Mouse (Mus musculus) induced T-regulatory cell, adult 2 months (primary cell): ENCODE results near the gene Lta.

Source experiments
- DNase-seq: peaks from one replicate; pipeline ENCODE4 v3.0.0-alpha.2; 2012; ENCODE audit warnings: low read depth

Gene Lta

DNA sequence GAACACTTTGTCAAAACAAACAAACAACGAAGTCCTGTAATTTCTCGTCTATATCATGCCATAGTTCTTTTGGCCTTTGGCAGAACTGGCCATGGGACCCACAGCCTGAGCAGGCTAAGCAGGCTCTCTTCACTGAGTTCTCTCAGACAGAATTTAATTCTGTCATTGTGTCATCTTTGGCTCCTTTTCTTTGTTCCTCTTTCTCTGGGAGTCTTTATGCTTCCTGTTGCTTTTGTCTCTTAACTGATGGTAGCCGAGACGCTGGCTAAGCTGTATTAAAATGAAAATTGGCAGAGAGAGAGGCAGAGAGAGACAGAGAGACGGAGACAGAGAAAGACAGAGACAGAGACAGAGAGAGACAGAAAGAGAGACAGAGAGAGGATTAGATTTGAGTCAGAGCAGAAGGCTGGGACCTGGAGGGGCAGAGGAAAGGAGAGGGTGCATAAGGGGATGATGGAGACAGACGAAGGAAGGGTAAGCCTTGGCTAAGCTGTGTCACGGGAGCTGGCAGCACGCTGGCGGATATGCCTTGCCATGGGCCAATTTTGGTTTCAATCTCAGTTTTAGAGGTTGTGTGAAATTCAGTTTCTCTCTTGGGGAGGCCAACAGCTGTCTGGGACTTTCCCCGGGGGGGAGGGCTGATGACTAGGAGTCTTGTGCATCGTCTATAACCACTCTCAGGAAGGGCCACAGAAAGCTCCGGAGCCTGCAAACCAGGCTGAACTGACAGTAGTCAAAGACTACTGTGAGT is 4.8 kb upstream of the Lta start:
- DNase-seq: peak; percentile 96

DNA sequence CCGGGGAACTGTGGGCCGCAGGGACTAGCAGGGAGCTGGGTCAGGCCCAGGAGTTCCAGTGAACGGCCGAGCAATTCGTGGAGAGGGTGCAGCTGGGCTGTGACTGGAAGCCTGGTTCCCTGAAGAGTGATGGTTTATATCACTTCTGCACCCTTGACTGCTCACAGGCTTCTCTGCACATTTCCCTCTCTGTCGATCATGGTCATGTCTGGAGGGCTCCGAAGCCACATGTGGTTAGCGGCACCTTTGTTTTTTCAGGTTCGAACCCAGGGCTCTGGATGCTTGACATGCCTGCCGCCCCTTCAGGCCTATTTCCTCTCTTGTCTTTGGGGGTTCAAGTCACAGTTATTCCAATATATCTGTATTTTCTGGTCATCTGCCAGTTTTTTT is 224 bp upstream of the Lta start:
- DNase-seq: no peak

DNA sequence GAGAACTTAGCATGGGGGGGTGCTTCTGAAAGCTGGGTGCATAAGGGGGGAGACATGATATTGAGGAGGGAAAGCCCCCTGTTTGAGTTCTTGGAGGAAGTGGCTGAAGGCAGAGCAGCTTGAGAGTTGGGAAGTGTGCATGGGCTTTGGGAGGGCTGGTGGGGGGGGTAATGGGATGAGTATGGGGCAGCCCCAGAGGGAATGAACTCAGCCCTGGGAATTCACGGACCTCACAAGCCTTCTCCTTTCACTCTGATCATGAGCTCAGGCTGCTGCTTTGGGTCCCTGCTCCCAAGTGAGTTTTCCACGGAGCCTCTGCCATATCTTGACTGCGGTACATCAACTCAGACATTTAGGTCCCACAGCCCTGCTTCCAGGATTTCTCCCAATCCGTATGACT is 2.7 kb downstream of the Lta start:
- DNase-seq: no peak

DNA sequence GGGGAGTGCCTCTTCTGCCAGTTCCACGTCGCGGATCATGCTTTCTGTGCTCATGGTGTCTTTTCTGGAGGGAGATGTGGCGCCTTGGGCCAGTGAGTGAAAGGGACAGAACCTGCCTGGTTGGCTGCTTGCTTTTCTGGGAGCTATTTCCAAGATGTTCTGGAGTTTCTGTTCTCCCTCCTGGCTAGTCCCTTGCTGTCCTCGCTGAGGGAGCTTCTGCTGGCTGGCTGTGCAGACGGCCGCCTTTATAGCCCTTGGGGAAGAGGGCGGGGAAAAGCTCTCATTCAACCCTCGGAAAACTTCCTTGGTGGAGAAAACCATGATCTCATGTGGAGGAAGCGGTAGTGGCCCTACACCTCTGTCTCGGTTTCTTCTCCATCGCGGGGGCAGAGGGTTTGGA is 3.4 kb downstream of the Lta start, which contains the start of gene Tnf:
Gene Tnf (minus strand): TSS at position 221 of the 400 bp plus-strand sequence.
- DNase-seq: peak; percentile 90

DNA sequence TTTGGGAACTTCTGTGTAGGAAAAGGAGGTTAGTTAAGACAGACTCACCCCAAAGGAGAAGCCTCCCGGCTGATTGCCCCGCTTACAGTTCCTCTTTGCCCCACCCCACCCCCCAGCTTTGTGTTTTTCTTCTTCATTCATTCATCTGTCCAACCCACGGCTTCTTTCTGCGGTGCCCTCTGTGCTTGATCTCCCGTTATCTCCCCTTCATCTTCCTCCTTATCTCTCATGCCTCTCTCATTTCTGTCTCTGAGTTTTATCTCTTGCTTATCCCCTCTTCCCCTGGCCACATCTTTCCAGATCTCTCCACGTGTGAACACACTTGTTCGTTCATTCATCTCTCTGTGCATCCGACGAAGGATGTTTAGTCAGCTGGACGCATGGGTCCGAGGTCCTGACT is 4.0 kb downstream of the Lta start:
- peak; percentile 78 for DNase-seq

DNA sequence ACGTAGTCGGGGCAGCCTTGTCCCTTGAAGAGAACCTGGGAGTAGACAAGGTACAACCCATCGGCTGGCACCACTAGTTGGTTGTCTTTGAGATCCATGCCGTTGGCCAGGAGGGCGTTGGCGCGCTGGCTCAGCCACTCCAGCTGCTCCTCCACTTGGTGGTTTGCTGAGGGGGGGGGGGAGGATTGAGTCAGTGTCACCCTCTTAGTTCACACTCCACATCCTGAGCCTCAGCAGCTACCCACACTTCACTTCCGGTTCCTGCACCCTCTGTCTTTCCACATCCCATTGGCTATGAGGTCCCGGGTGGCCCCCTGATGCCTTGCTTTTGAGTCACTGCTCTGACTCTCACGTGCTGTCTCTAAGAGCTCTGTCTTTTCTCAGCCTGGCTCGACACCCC is 4.8 kb downstream of the Lta start:
- peak; percentile 95 for DNase-seq

DNA sequence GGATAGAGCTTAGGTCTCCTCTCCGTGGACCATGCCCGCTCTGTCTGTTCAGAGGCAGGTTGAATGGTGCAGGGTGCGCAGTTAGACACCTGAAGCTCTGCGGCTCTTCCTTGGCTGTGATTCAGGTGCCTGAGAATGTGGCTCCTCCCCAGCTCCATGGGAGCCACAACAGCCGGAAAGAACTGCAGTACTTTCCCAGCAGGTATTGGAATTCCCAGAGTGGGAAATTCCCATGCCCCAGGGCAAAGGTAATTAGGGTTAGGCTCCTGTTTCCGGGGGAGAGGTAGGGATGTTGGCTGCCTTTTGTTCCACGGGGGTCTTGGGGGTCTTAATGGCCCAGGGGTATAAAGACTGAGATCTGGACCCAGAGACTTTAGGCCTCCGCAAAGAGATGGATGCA is 6.2 kb downstream of the Lta start:
- DNase-seq: peak; percentile 48

DNA sequence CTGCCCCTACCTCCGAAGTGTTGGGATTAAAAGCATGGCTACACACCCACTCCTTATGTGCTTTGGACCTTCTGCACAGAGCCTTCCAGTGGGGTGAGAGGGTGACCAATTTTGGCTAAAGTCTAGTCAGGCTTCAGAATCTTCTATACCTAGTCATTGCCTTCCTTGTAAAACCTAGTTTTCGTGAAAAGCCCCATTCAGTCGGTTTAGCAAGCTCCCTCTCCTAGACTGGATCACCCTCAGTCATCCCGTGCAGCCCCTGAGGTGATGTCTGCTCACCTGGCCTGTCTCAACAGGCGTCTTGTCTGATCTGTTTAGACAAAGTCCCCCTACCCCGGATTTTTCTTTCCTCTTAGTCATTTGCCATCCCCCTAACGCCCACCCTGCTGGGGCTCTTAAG is 7.1 kb downstream of the Lta start:
- DNase-seq: peak; percentile 56

DNA sequence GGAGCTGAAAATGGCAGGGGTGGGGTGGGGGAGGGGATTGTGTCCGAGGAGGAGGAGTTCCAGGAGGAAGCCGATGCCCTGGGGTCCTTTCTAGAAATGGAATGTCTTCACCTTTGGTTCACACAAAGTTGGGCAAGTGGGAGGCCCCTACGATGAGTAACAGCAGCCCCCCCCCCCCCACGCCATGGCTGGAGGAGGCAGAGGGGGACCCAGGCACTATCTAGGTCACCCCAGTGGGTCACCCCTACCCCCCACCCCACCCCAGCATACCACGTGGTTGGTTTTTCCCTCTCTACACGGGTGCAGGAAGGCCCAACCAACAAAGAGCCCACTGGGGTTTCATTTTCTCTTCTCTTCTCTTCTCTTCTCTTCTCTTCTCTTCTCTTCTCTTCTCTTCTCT is 8.0 kb downstream of the Lta start:
- DNase-seq: peak; percentile 83

DNA sequence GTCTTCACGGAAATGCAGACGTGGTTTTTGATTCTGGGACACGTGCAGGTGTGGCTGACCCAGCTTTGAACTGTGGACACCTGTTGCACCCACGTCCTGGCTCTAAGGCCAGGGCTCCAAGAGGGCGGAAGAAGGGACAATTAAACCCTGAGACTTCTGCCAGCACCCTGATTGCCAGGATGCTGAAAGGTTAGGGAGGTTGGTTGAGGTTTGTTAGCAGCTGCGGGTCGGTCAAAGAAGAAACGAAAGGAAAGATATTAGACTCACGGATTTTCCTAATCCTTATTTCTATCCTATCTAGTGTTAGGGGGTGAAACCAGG is 8.9 kb downstream of the Lta start:
- DNase-seq: peak; percentile 69

DNA sequence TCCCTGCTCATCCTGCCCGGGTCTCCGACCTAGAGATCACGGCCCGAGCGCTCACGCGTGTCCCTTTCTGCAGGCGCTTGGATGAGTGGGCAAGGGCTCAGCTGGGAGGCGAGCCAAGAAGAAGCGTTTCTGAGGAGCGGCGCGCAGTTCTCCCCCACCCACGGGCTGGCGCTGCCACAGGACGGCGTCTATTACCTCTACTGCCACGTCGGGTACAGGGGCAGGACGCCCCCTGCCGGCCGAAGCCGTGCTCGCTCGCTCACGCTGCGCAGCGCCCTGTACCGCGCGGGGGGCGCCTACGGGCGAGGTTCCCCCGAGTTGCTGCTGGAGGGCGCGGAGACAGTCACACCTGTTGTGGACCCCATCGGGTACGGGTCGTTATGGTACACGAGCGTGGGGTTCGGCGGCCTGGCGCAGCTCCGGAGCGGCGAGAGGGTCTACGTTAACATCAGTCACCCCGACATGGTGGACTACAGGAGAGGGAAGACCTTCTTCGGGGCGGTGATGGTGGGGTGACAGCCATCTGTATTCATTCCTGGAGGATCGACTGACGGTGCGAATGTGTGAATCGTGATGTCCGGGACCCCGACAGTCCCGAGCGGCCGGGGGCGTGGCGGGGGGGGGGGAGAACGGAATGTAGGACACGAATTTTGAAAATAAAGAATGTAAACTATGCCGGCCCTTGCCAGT is 9.4 kb downstream of the Lta start:
- peak; percentile 93 for DNase-seq

DNA sequence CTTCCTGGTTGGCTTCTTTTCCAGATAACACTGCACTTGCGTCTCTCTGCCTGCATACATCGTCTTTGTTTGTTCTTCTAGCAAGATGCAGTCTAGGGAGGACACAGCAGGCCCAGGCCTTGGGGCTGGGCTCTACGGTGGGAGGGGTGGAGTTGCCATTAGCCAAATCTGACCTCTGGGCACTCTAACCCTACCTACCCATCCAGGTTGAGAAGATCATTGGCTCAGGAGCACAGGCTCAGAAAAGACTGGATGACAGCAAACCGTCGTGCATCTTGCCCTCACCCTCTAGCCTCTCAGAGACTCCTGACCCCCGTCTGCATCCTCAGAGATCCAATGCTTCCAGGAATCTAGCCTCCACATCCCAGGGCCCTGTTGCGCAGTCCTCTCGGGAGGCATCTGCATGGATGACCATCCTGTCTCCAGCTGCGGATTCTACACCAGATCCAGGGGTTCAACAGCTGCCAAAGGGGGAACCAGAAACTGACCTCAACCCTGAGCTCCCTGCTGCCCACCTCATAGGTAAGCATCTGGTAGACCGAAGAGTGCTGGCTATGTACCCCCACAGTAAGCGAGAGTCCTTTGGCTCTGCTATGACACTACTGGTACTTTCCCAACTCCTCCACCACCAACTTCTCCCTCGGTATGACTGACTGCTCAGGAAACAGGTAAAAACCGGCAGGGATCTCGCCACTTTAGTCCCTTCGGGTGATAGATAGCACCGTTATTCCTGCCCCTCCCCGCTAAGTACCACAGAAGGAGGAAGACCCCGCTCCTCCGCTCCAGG is 10.1 kb downstream of the Lta start:
- peak; percentile 84 for DNase-seq

DNA sequence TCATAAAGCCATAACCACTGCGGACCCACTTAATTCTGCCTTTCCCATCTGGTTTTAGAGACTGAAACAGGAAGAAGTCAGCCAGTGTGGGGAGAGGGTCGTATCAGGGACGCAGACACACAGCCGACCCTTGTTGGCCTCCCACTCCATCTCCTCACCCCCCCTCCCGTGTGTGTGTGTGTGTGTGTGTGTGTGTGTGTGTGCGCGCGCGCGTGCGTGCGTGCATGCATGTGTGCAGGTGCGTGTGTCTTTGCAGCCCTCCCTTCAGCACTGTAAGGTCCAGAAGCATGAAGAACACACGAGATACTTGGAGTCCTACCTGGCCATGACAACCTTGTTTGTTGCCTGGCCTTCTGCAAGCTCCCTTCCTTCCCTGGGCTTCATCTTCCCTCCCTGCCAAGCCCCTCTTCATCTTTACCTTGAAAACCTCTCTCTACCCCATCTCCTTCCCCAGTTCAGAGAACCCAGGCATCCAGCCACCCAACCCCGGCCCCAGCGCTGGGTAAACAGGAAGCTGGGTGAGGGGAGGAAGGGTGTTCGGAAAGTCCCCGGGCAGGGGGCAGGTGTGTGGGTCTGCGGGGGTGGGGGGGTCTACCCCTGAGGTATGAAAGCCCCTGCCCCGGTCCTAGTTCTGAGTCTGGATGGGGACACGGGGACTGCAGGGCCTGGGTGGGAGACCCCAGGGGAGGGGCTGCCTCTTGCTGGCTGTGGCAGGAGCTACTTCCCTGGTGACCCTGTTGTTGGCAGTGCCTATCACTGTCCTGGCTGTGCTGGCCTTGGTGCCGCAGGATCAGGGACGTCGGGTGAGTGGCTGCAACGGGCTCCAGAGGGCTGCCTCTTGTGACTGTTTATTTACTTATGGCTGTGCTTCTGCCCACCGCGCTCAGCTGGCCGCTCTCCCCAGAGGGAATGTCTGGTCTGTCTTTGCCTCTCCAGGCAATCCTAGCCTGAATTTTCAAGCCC is 11.0 kb downstream of the Lta start, which contains the start of gene Ltb:
Gene Ltb (plus strand): TSS at position 559 of the 963 bp plus-strand sequence.
- DNase-seq: peak; percentile 92

DNA sequence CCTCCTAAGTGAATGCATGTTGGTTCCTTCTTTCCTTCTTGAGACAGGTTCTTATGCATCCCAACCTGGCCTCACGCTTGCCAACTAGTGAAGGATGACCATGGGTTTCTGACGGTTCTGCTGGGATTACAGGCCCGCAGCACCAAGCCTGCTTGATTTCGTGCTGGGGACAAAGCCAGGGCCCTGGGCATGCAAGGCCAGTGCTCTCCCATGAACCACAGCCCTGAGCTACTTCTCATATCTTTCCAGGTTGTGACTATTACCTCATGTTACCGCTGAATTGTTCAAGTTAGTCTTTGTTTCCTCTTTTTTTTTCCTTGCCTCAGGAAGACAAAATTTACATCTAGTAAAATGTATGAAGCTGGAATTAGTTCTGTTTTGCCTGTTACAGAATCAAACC is 12.2 kb downstream of the Lta start:
- DNase-seq: no peak

DNA sequence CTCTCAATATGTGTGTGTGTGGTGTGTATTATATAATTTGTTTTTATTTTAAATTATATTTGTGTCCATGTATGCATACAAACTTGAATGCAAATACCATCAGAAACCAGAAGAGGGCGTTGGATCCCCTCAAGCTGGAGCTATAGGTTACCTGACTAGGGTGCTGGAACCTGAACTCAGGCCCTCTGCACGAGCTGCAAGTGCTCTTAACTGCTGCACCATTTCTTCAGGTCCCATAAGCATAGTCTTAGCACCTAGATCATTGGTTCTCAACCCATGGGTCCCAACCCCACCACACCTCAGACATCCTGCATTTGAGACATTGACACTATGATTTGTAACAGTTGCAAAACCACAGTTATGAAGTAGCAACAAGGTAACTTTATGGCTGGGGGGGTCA is 13.4 kb downstream of the Lta start:
- peak; percentile 59 for DNase-seq

DNA sequence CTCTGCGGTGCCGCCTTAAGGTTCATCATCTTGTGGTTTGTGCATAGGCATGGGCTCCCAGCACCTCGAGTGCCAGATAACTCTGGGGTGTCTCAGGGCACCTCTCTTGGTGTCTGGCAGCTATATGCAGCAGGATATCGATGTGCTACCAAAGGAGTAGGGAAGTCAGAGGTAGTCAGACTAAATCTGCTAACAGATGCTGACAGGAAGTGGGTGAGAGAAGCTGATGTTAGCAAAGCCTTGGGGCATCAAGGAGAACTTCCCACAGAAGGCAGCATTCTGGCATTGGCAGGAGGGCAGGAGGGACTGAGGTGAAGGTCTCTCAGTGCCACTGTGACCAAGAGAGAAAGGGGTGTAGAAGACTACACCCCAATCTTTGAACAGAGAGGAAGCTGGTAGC is 15.1 kb downstream of the Lta start:
- DNase-seq: peak; percentile 83

DNA sequence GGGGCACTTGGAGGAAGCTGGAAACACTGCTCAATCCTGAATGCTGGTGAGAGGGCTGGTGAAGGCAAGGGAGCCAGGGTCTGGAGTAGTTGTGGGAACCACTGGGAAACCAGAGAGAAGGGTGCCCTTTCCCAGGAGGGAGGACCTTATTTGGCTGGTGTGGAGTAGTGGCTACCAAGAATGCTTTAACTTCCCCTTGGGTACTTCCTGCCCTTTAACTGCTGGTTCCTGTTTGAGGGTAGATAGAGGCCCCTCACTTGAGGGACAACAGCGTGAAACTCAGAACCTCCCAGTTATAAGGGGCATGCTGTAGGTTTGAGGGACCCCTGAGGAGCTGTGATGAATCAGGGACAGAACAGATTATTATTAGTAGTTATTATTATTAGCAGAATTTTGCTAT is 16.0 kb downstream of the Lta start:
- peak; percentile 59 for DNase-seq

DNA sequence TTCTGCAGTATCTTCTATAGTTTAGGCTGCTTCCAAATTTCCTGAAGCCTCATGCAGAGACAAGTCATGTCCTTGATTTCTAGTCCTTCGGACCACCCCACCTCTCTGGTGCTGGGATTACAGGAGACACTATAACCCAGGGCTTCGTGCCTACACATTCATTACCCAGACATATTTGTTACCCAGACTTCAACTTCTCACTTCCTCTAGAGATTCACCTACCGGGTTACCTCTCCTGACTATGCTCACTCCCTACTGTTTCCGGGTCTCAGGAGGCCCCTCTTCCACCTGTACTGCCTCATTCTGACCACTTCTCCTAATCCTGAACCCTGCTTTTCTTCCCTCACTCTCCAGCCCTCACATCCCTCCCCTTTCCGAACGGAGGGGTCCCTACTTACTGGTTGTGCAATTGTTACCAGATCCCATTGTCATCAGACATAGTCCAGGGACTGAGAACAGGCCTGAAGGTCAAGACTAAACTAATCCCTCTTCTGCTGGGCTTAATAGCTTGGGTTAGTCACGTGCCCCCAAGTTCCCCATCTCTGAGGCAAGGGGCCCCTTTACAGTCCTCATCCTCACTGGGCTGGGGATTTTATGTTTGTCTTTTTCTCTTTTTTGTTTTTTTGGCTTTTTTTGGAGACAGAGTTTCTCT is 17.1 kb downstream of the Lta start, which contains the start of gene Lst1:
Gene Lst1 (minus strand): TSS at position 481 of the 652 bp plus-strand sequence.
- DNase-seq: peak; percentile 58

DNA sequence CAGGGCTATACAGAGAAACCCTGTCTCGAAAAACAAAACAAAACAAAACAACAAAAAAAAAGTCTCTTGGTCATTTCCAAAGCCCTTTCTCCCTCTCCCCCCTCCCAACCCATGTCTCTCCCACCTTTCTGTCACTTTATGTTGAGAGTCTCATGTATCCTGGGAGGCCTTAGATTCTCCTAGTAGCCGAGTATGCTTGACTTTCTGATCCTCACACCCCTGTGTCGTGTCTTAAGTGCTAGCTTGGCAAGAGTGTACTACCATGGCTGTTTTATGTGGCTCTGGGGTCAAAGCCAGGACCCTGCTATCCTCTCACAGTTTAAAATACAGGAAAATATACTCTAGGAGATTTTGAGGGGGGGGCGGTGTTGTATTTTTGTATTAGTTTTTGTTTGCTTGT is 17.8 kb downstream of the Lta start:
- DNase-seq: peak; percentile 58

DNA sequence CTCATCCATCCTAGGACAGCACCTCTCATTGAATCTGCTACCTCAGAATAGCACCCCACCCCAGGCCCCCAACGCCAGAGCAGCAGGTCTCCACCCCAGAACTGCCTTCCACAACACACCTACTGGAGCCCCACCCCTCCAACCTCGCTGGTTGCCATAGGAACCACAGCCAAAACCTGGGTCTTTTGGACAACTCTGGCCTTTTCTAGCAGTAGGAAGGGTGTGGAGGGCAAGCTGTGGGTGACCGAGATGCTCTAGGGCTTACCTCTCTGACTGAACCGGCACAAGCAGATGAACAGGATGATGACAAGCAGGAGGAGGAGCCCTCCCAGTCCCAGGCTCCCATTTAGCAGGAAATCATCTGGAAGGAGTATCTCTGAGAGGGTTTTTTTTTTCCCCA is 18.5 kb downstream of the Lta start:
- peak; percentile 93 for DNase-seq
